Mouse (Mus musculus): ENCODE measurements around the gene Fmo2. TPM values are rescaled to one million over a fixed set of nuclear protein-coding genes. Genes with fewer than 3 reads are reported as not detected.

Gene Fmo2
- total and polyA plus RNA-seq, 3 experiments: 0.03 to 0.16 TPM; not detected in 1

GRCm38 (mm10) chr1:162930631-162931030, 32.1 kb upstream of the Fmo2 start:
- Histone ChIP-seq H3K4me1 (ENCODE audit: insufficient read depth, low read depth, low read length) (no peaks in the 10 kb centered on the region), H3K27me3 (ENCODE audit: insufficient read depth, low read length) (peaks cover 6% of the 10 kb centered on the region; the same call in 1 of the 2 replicates), H3K4me3 (ENCODE audit: low read depth, low read length) (no peak overlapping the region), H3K36me3 (replicated peaks) (no peaks in the 10 kb centered on the region), H3K9me3 (replicated peaks) (no peaks in the 10 kb centered on the region)
- TF ChIP-seq TAL1 (conservative IDR thresholded peaks at IDR 0.05; ENCODE audit: low read depth, low read length) (no peak), GATA2 (IDR thresholded peaks at IDR 0.05; ENCODE audit: borderline replicate concordance, low read depth, low read length) (no peak), CTCF (IDR thresholded peaks at IDR 0.05; ENCODE audit: low read depth, low read length) (no peak), GATA1 (IDR thresholded peaks at IDR 0.05; ENCODE audit: borderline replicate concordance, low read length) (no peak), POLR2AphosphoS5 (IDR thresholded peaks at IDR 0.05; ENCODE audit: insufficient replicate concordance, low read depth, low read length) (no peak)
- ATAC-seq (ENCODE audit: extremely low read depth, insufficient number of reproducible peaks, low FRiP score, poor library complexity, severe bottlenecking) (no peak), DNase-seq (ENCODE audit: low spot score) (no peak)

GRCm38 (mm10) chr1:162929146-162929545, 30.6 kb upstream of the Fmo2 start:
- ATAC-seq (ENCODE audit: extremely low read depth, insufficient number of reproducible peaks, low FRiP score, poor library complexity, severe bottlenecking) (no peak), DNase-seq (ENCODE audit: low spot score) (no peak)
- no peak for TF ChIP-seq GATA1 (IDR thresholded peaks at IDR 0.05; ENCODE audit: borderline replicate concordance, low read length)
- TF ChIP-seq TAL1 (conservative IDR thresholded peaks at IDR 0.05; ENCODE audit: low read depth, low read length): no peak
- no peak for TF ChIP-seq CTCF (IDR thresholded peaks at IDR 0.05; ENCODE audit: low read depth, low read length)
- no peak for TF ChIP-seq GATA2 (IDR thresholded peaks at IDR 0.05; ENCODE audit: borderline replicate concordance, low read depth, low read length)
- TF ChIP-seq POLR2AphosphoS5 (IDR thresholded peaks at IDR 0.05; ENCODE audit: insufficient replicate concordance, low read depth, low read length): no peak
- no peaks in the 10 kb centered on the region for H3K36me3 ChIP-seq (replicated peaks)
- no peaks in the 10 kb centered on the region for H3K4me1 ChIP-seq (ENCODE audit: insufficient read depth, low read depth, low read length)
- peaks cover 6% of the 10 kb centered on the region; the same call in 1 of the 2 replicates for H3K27me3 ChIP-seq (ENCODE audit: insufficient read depth, low read length)
- H3K4me3 ChIP-seq (ENCODE audit: low read depth, low read length): no peak overlapping the region
- H3K9me3 ChIP-seq (replicated peaks): no peaks in the 10 kb centered on the region

- no peak for ATAC-seq (ENCODE audit: extremely low read depth, insufficient number of reproducible peaks, low FRiP score, poor library complexity, severe bottlenecking)
- DNase-seq (ENCODE audit: low spot score): no peak
- no peaks in the 10 kb centered on the region for H3K9me3 ChIP-seq (replicated peaks)
Measured at GRCm38 (mm10) chr1:162925121-162925520, 26.6 kb upstream of the Fmo2 start.

GRCm38 (mm10) chr1:162916661-162917060, 18.1 kb upstream of the Fmo2 start:
- ATAC-seq (ENCODE audit: extremely low read depth, insufficient number of reproducible peaks, low FRiP score, poor library complexity, severe bottlenecking) (no peak), DNase-seq (ENCODE audit: low spot score) (no peak)
- H3K4me3 ChIP-seq (ENCODE audit: low read depth, low read length): no peak overlapping the region
- no peaks in the 10 kb centered on the region for H3K9me3 ChIP-seq (replicated peaks)
- H3K4me1 ChIP-seq (ENCODE audit: insufficient read depth, low read depth, low read length): no peaks in the 10 kb centered on the region
- no peak for TF ChIP-seq CTCF (IDR thresholded peaks at IDR 0.05; ENCODE audit: low read depth, low read length)
- no peaks in the 10 kb centered on the region for H3K27me3 ChIP-seq (ENCODE audit: insufficient read depth, low read length)
- H3K36me3 ChIP-seq (replicated peaks): no peaks in the 10 kb centered on the region

More at GRCm38 (mm10) chr1:162925121-162925520, 26.6 kb upstream of the Fmo2 start:
- Histone ChIP-seq H3K36me3 (replicated peaks) (no peaks in the 10 kb centered on the region), H3K4me3 (ENCODE audit: low read depth, low read length) (no peak overlapping the region), H3K27me3 (ENCODE audit: insufficient read depth, low read length) (peaks cover 6% of the 10 kb centered on the region; the same call in 1 of the 2 replicates), H3K4me1 (ENCODE audit: insufficient read depth, low read depth, low read length) (no peaks in the 10 kb centered on the region)
- TF ChIP-seq CTCF (IDR thresholded peaks at IDR 0.05; ENCODE audit: low read depth, low read length): no peak
- no peak for TF ChIP-seq GATA1 (IDR thresholded peaks at IDR 0.05; ENCODE audit: borderline replicate concordance, low read length)
- TF ChIP-seq POLR2AphosphoS5 (IDR thresholded peaks at IDR 0.05; ENCODE audit: insufficient replicate concordance, low read depth, low read length): no peak
- no peak for TF ChIP-seq GATA2 (IDR thresholded peaks at IDR 0.05; ENCODE audit: borderline replicate concordance, low read depth, low read length)
- no peak for TF ChIP-seq TAL1 (conservative IDR thresholded peaks at IDR 0.05; ENCODE audit: low read depth, low read length)

GRCm38 (mm10) chr1:162914932-162915556, 16.5 kb upstream of the Fmo2 start:
- Histone ChIP-seq H3K27me3 (ENCODE audit: insufficient read depth, low read length) (no peaks in the 10 kb centered on the region), H3K36me3 (replicated peaks) (no peaks in the 10 kb centered on the region), H3K4me1 (ENCODE audit: insufficient read depth, low read depth, low read length) (no peaks in the 10 kb centered on the region), H3K4me3 (ENCODE audit: low read depth, low read length) (no peak overlapping the region), H3K9me3 (replicated peaks) (no peaks in the 10 kb centered on the region)
- ATAC-seq (ENCODE audit: extremely low read depth, insufficient number of reproducible peaks, low FRiP score, poor library complexity, severe bottlenecking): no peak
- no peak for DNase-seq (ENCODE audit: low spot score)
- TF ChIP-seq POLR2AphosphoS5 (IDR thresholded peaks at IDR 0.05; ENCODE audit: insufficient replicate concordance, low read depth, low read length) (no peak), TAL1 (conservative IDR thresholded peaks at IDR 0.05; ENCODE audit: low read depth, low read length) (no peak), GATA1 (IDR thresholded peaks at IDR 0.05; ENCODE audit: borderline replicate concordance, low read length) (no peak), CTCF (IDR thresholded peaks at IDR 0.05; ENCODE audit: low read depth, low read length) (no peak), GATA2 (IDR thresholded peaks at IDR 0.05; ENCODE audit: borderline replicate concordance, low read depth, low read length) (no peak)

GRCm38 (mm10) chr1:162912085-162912484, 13.6 kb upstream of the Fmo2 start:
- Histone ChIP-seq H3K4me1 (ENCODE audit: insufficient read depth, low read depth, low read length) (no peaks in the 10 kb centered on the region), H3K27me3 (ENCODE audit: insufficient read depth, low read length) (no peaks in the 10 kb centered on the region), H3K9me3 (replicated peaks) (no peaks in the 10 kb centered on the region), H3K36me3 (replicated peaks) (no peaks in the 10 kb centered on the region), H3K4me3 (ENCODE audit: low read depth, low read length) (no peak overlapping the region)
- DNase-seq (ENCODE audit: low spot score): no peak
- no peak for TF ChIP-seq CTCF (IDR thresholded peaks at IDR 0.05; ENCODE audit: low read depth, low read length)
- TF ChIP-seq GATA1 (IDR thresholded peaks at IDR 0.05; ENCODE audit: borderline replicate concordance, low read length): no peak
- no peak for TF ChIP-seq TAL1 (conservative IDR thresholded peaks at IDR 0.05; ENCODE audit: low read depth, low read length)
- TF ChIP-seq POLR2AphosphoS5 (IDR thresholded peaks at IDR 0.05; ENCODE audit: insufficient replicate concordance, low read depth, low read length): no peak
- no peak for TF ChIP-seq GATA2 (IDR thresholded peaks at IDR 0.05; ENCODE audit: borderline replicate concordance, low read depth, low read length)
- ATAC-seq (ENCODE audit: extremely low read depth, insufficient number of reproducible peaks, low FRiP score, poor library complexity, severe bottlenecking): no peak

Data from G1E (cell line).